Mouse (Mus musculus): ENCODE measurements around the gene B4galt2. TPM values are rescaled to one million over a fixed set of nuclear protein-coding genes. Genes with fewer than 3 reads are reported as not detected.
A peak's percentile ranks its signal among the peaks of the same experiment; 100 is the strongest.

B4galt2 gene
- total RNA-seq, 2 experiments from 2014 or later, result 6.5 to 8.1 TPM

- intact Hi-C loops (cut with DNase I; ENCODE audit: low total_unique reads), result no loop called here
- no peak for DNase-seq
These were observed 859 bp upstream of the B4galt2 start for GRCm38 (mm10) chr4:117884146-117884545.

- DNase-seq, result no peak
- intact Hi-C loops (cut with DNase I; ENCODE audit: low total_unique reads), result no loop called here
These were observed 4.6 kb downstream of the B4galt2 start for GRCm38 (mm10) chr4:117878703-117879102.

GRCm38 (mm10) chr4:117878301-117878700 is 5.0 kb downstream of the B4galt2 start:
- intact Hi-C loops (cut with DNase I; ENCODE audit: low total_unique reads), result no loop called here
- no peak for DNase-seq

- no peak for DNase-seq
- intact Hi-C loops (cut with DNase I; ENCODE audit: low total_unique reads), result no loop called here
These were observed 9.7 kb downstream of the B4galt2 start for GRCm38 (mm10) chr4:117873615-117874014.

GRCm38 (mm10) chr4:117872471-117872886 is 10.8 kb downstream of the B4galt2 start, which contains the start of gene Ccdc24:
TSS of gene Ccdc24 (minus strand) at chr4:117872557.
- intact Hi-C loops (cut with DNase I; ENCODE audit: low total_unique reads), result no loop called here

GRCm38 (mm10) chr4:117871787-117872186 is 11.5 kb downstream of the B4galt2 start:
- intact Hi-C loops (cut with DNase I; ENCODE audit: low total_unique reads), result no loop called here
- DNase-seq, result no peak

More at GRCm38 (mm10) chr4:117872471-117872886, 10.8 kb downstream of the B4galt2 start, which contains the start of gene Ccdc24:
- no peak for DNase-seq

GRCm38 (mm10) chr4:117870437-117870836 is 12.8 kb downstream of the B4galt2 start:
- intact Hi-C loops (cut with DNase I; ENCODE audit: low total_unique reads), result no loop called here
- DNase-seq, result no peak

- no peak for DNase-seq
- intact Hi-C loops (cut with DNase I; ENCODE audit: low total_unique reads), result no loop called here
These were observed 14.0 kb downstream of the B4galt2 start for GRCm38 (mm10) chr4:117869317-117869716.

GRCm38 (mm10) chr4:117867823-117868222 is 15.5 kb downstream of the B4galt2 start:
- intact Hi-C loops (cut with DNase I; ENCODE audit: low total_unique reads), result no loop called here
- DNase-seq, result peak; percentile 67

- DNase-seq, result no peak
- intact Hi-C loops (cut with DNase I; ENCODE audit: low total_unique reads), result no loop called here
These were observed 16.3 kb downstream of the B4galt2 start for GRCm38 (mm10) chr4:117867000-117867399.

- peak; percentile 73 for DNase-seq
- intact Hi-C loops (cut with DNase I; ENCODE audit: low total_unique reads), result no loop called here
These were observed 17.2 kb downstream of the B4galt2 start for GRCm38 (mm10) chr4:117866083-117866482.

GRCm38 (mm10) chr4:117862823-117863222 is 20.5 kb downstream of the B4galt2 start:
- intact Hi-C loops (cut with DNase I; ENCODE audit: low total_unique reads), result no loop called here
- no peak for DNase-seq

- DNase-seq, result no peak
- intact Hi-C loops (cut with DNase I; ENCODE audit: low total_unique reads), result no loop called here
These were observed 22.7 kb downstream of the B4galt2 start for GRCm38 (mm10) chr4:117860570-117860969.

- intact Hi-C loops (cut with DNase I; ENCODE audit: low total_unique reads), result no loop called here
- DNase-seq, result peak; percentile 79
These were observed 24.5 kb downstream of the B4galt2 start for GRCm38 (mm10) chr4:117858794-117859193.

- DNase-seq, result no peak
- intact Hi-C loops (cut with DNase I; ENCODE audit: low total_unique reads), result no loop called here
These were observed 28.1 kb downstream of the B4galt2 start for GRCm38 (mm10) chr4:117855146-117855545.

- no peak for DNase-seq
- intact Hi-C loops (cut with DNase I; ENCODE audit: low total_unique reads), result no loop called here
These were observed 31.0 kb downstream of the B4galt2 start for GRCm38 (mm10) chr4:117852152-117852868.

GRCm38 (mm10) chr4:117850871-117851270 is 32.4 kb downstream of the B4galt2 start:
- DNase-seq, result no peak
- intact Hi-C loops (cut with DNase I; ENCODE audit: low total_unique reads), result no loop called here

GRCm38 (mm10) chr4:117850176-117850575 is 33.1 kb downstream of the B4galt2 start:
- intact Hi-C loops (cut with DNase I; ENCODE audit: low total_unique reads), result no loop called here
- no peak for DNase-seq

GRCm38 (mm10) chr4:117849506-117849905 is 33.8 kb downstream of the B4galt2 start:
- DNase-seq, result no peak
- intact Hi-C loops (cut with DNase I; ENCODE audit: low total_unique reads), result no loop called here

GRCm38 (mm10) chr4:117849063-117849462 is 34.2 kb downstream of the B4galt2 start:
- intact Hi-C loops (cut with DNase I; ENCODE audit: low total_unique reads), result no loop called here
- DNase-seq, result no peak

GRCm38 (mm10) chr4:117847011-117847410 is 36.3 kb downstream of the B4galt2 start:
- DNase-seq, result no peak
- intact Hi-C loops (cut with DNase I; ENCODE audit: low total_unique reads), result no loop called here

Measured in gastrocnemius, postnatal 14 days (tissue).